Mouse (Mus musculus) testis, postnatal 14 days (tissue): ENCODE measurements around the gene Mthfd1l.
"Not testable (repeated sequence)": the region's sequence is repeated elsewhere in the genome, so short reads cannot be mapped to it uniquely, and the experiment has no call there.

Experiments
- DNase-seq: peaks from one replicate; pipeline ENCODE4 v3.0.0; 2021; ENCODE audit warnings: low spot score

Gene Mthfd1l

DNA sequence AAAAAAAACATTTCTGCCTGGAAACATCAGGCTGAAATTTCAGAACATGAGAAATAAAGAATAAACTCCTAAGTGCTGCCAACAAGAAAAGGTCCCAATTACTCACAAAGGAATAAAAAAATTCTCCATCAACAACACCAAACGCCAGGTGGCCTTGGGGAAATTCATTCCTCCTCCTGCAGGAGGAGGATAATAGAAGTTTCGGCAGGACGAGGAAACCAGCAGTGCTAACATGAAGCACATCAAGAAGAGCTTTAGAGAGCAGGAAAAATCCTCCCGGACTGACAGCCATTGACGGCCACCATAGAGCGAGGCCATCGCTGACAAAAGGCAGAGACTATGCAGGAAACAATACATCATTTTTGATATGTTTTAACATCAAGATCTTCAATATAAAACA, 71.5 kb downstream of the Mthfd1l start:
- no peak for DNase-seq

- DNase-seq = no peak
These were observed 73.6 kb downstream of the Mthfd1l start for GRCm38 (mm10) chr10:4046496-4046895.

DNA sequence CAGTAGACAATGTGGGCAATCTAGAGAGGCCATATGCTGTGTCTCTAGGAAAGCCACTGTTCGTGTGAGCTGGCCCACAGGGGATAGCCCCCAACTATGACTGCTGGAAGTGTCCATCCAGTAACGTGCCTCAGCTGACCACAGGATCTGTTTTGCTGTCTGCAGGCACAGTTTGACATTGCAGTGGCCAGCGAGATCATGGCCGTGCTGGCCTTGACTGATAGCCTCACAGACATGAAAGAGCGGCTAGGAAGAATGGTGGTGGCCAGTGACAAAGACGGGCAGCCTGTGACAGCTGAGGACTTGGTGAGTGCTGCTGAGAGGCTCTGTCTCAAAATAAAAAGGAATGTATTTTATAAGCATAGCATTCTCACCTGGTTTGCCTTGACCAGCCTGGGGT, 74.7 kb downstream of the Mthfd1l start:
- DNase-seq = no peak

DNA sequence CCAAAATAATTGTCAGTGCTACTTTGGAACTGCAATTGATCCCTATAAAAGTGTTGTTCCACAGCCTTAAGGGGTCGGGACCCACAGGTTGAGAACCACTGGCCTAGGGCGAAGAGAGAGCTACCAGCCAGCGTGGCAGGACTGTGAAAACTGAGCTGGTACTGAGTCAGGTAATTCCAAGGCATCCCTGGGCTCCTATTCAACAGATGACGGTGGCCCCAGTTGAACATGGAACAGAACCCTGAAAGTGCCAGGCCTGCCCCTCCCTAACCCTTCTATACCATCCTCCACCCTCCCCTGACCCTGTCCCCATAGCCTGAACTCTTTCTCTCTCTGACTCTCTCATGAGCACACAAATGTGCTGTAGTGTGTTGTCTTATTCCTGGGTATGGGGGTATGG, 77.3 kb downstream of the Mthfd1l start:
- DNase-seq = no peak

DNA sequence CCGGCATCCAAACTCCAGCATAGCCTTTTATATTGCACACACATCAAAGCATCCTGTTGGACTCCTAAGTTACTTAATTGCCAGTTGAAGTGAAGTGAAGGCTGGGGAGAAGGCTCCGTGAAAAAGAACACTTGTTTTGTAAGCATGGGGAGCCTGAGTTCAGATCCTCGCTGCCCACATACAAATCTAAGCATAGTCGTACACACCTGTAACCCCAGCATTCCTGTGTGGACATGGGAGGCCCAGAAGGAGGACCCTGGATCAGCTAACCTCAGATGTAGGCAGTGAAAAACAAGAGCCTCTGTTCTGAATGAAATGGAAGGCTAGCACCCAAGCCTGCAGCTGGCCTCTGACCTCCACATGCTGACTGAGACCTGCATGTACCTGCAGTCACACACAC, 79.8 kb downstream of the Mthfd1l start:
- DNase-seq = no peak

- DNase-seq = no peak
These were observed 80.6 kb downstream of the Mthfd1l start for GRCm38 (mm10) chr10:4053278-4054061.

DNA sequence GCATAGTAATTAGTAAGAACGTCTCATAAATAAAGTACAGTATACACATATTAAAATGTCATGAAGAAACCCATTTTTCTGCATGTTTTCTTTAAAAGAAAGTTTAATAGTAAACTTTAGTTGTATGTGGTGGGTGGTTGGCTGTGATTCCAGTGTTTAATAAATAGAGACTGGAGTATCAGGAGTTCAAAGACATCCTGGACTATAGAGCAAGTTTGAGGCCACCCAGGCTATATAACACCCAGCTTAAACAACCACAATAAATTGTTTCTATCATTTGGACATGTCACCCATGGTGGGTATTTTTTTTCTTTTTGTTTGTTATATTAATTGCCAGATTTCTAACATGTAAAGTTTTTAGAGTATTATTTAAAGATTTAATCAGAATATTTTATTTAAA, 81.7 kb downstream of the Mthfd1l start:
- DNase-seq = no peak

DNA sequence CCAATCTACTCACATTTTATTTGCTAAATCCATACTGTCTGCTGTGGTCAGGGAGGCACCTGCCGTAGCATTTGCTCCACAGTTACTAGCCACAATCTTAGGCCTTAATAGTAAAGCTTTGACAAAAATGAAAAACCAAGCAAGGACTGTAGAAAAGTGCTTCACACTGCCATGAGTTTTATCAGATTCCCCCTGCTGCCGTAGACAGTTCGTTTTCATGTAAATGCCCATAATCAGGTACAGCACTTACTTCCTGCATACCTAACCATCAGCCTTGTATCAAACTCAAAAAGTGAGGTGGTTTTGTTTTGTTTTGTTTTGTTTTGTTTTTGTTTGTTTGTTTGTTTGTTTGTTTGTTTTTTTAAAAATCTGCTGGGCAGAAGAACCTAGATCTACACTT, 84.5 kb downstream of the Mthfd1l start:
- no peak for DNase-seq

GRCm38 (mm10) chr10:4057832-4058231, 84.9 kb downstream of the Mthfd1l start:
- DNase-seq = no peak

DNA sequence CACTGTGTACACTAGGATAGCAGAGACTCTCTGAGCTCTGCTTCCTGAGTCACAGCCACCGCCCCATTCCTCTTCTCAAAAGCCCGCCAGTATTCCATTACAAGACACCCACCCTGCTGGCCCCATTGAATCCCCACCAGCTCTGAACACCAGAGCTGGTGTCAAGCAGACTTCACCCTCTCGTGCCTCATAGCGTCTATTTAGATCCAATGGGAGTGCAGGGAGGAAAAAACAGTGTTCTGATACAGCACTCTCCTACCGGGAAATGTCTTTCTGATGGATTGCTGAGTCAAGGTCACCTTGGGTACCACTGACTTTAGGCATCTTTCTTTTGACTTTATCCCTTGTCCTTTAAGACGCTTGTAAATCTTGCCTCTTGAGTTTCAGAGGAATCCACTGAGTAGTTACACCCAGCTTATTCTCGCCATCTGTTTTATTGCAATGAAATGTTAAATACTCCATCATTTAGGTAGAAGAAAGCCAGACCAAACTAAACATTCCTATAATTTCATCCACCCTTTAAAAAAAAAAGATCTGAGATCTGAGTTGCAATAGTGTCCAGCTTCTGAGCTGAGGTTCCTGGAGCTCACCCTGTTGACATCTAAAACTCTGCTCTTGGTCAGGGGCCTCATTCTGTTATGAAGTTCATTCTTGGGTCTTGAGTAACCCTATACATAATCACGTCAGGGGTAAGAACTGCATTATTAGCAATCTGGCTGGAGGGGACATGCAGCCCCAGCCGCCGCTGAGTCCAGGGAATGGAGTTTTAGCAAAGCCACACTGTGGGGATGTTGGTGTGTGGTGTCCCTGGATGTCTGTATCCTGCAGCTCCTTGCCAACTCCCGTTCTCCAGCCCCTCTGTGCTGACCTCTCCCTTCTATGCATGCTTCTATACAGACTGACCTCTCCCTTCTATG, 88.4 kb downstream of the Mthfd1l start:
- no peak for DNase-seq

GRCm38 (mm10) chr10:4063537-4063936, 90.6 kb downstream of the Mthfd1l start:
- DNase-seq = no peak

GRCm38 (mm10) chr10:4065295-4066084, 92.6 kb downstream of the Mthfd1l start:
- peak; percentile 38 for DNase-seq

GRCm38 (mm10) chr10:4069258-4069826, 96.4 kb downstream of the Mthfd1l start:
- no peak for DNase-seq

GRCm38 (mm10) chr10:4070061-4070460, 97.1 kb downstream of the Mthfd1l start:
- DNase-seq = no peak

DNA sequence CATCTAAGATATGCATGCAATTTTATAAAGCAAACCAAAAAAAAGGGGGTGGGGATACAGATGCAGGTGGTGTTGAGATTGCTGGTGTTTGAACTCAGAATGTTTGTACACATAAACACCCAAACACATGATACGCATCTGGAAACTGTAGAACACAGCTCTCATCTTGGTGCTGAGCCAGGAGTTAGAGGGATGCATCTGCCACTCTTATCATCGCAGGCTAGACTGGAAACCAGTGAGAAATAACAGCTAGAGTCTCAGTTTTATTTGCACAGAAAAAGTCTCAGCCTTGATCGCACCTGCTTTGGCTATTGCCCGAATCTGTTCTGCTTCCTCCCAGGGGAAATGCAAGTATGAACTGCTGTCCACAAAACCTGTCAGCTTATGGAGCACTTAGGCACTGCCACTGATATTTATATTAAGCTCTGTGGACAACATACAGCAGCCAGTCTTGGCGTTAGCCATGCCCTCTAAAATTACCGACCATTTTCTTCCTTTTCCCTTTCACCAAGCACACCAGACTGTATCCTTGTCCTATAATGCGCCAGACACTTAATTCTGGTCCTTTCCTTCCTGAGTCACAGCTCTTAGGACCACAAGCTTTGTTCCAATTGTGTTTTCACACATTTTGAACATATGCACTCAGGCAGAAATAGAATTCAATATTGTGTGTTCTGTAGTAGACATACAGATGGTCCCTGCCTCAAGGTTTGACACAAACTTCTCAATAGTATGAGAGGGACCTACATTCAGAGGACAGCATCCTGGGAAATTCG, 98.3 kb downstream of the Mthfd1l start:
- no peak for DNase-seq

GRCm38 (mm10) chr10:4071845-4072345, 99.0 kb downstream of the Mthfd1l start:
- no peak for DNase-seq

- DNase-seq = not testable (repeated sequence)
These were observed 99.6 kb downstream of the Mthfd1l start for GRCm38 (mm10) chr10:4072491-4072890.

GRCm38 (mm10) chr10:4078220-4078840, 105.4 kb downstream of the Mthfd1l start:
- DNase-seq = no peak

DNA sequence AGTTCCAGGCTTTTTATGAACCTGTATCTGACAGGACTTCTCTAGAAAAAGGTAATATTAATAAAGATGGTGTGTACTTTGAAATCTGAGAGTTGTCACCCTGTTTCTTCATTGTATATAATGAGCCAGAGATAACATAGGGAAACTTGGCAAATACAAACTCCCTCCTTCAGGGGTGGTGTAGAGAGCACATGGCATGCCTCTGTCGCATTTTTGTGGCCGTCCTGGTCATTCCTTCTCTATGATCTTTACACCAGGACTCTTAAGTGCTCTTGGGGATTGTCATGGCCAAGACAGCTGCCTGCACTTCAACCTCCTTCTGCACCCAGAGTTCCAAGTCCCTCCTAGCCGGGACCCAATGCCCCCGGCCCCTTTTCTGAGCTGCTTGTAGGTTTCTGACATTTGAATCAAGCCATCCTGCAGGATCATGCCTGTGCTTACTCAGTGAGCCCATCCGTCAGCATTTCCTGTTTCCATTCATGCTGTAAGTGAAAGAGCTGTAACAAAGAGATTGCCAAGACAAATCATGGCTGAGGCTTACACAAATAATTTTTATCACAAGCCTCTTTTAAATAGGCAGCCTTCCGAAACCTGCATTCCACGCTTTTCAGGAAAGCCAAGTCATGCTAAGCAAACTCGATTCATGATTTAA, 106.2 kb downstream of the Mthfd1l start:
- no peak for DNase-seq

DNA sequence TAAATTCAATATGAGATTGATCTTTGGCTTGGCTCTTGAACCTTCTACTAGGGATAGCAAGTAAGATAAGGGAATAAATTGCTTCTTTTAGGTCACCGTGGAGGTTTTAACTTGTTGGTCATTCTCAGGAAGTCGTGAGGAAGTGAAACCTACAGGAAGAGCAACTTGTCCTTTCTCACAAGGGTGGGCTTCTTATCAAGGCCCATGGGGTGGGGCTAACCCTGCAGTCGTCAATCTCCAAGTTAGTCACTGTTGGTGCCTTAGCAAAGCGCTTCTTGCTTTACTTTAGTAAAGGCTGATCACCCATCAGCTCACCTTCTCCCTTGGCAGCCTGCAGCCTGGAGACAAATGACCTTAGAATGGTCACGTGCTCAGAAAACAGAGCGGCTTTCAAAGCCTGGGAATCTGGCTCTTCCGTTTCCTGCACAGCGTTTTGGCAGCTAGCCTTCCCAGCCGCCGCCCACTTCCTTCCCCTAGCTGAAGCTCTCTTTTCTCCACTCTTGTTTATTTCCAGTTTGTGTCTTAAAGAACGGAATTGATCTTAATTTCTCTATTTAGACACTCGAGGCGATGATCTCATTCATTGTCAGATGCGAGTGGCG, 106.8 kb downstream of the Mthfd1l start:
- peak; percentile 9 for DNase-seq
